Mouse (Mus musculus) limb, embryonic 11.5 days (tissue): Measurements from ENCODE around the gene Sdhb. TPM values are rescaled to one million over a fixed set of nuclear protein-coding genes. Genes with fewer than 3 reads are reported as not detected.

Experiments
- ATAC-seq: fragments of 200-750 bp; cut with Nextera tagmentation; 2 replicates; pipeline ENCODE4 v1.8.0; 2017; ENCODE audit warnings: low read depth; ENCODE audit not compliant: insufficient number of reproducible peaks, low FRiP score, low TSS enrichment
- DNase-seq: peaks from one replicate; pipeline ENCODE4 v3.0.0-alpha.2; 2015; ENCODE audit warnings: low spot score
- H3K27ac ChIP-seq: fragments of 300-500 bp; sonication (generic); replicated peaks from 2 replicates; pipeline ENCODE4 v1.5.1; 2014; ENCODE audit warnings: low read depth, mild to moderate bottlenecking, low read length
- H3K27me3 ChIP-seq: fragments of 300-500 bp; sonication (generic); 2 replicates; pipeline ENCODE4 v1.6.1; 2014; ENCODE audit warnings: mild to moderate bottlenecking, low read length, mixed read lengths; ENCODE audit not compliant: control insufficient read depth, insufficient read depth
- H3K36me3 ChIP-seq: fragments of 300-500 bp; sonication (generic); 2 replicates; pipeline ENCODE4 v1.6.1; 2014; ENCODE audit warnings: mild to moderate bottlenecking, low read length, moderate library complexity, mixed read lengths; ENCODE audit not compliant: control insufficient read depth, insufficient read depth
- H3K4me1 ChIP-seq: fragments of 300-500 bp; sonication (generic); 2 replicates; pipeline ENCODE4 v1.6.1; 2014; ENCODE audit warnings: low read length, mixed read lengths; ENCODE audit not compliant: control insufficient read depth, insufficient read depth
- H3K4me2 ChIP-seq: fragments of 300-500 bp; sonication (generic); 2 replicates; pipeline ENCODE4 v1.6.1; 2014; ENCODE audit warnings: low read depth, mild to moderate bottlenecking, moderate library complexity; ENCODE audit not compliant: severe bottlenecking
- H3K4me3 ChIP-seq: fragments of 300-500 bp; sonication (generic); 2 replicates; pipeline ENCODE4 v1.5.1; 2014; ENCODE audit warnings: low read depth, low read length
- H3K9ac ChIP-seq: fragments of 300-500 bp; sonication (generic); 2 replicates; pipeline ENCODE4 v1.6.1; 2014; ENCODE audit warnings: mild to moderate bottlenecking, low read length
- H3K9me3 ChIP-seq: fragments of 300-500 bp; sonication (generic); 2 replicates; pipeline ENCODE4 v1.6.1; 2016; ENCODE audit warnings: low read length; ENCODE audit not compliant: control insufficient read depth
- WGBS: fragments of 180-500 bp; shearing (Covaris S2); extraction: QIAGEN DNeasy Blood & Tissue Kit; methylation state at CpG from one replicate; pipeline ENCODE4 v1.1.7; 2014; 5-methylcytosine and 5-hydroxymethylcytosine counted together
- polyA plus RNA-seq: library from polyadenylated mRNA; unstranded; fragments of >200 nt; fragmentation: Nextera tagmentation; extraction: Ambion mirVana; gene quantifications from 2 replicates; pipeline ENCODE4 v1.2.1, GENCODE M21; 2014

The Sdhb gene
- polyA plus RNA-seq, 1 experiment from 2014 or later: 421 TPM

GRCm38 (mm10) chr4:141024992-141025391 is 64.0 kb downstream of the Sdhb start:
- H3K9ac ChIP-seq: no peak overlapping the region
- no peaks in the 10 kb centered on the region; the same call in 1 of the 2 replicates for H3K36me3 ChIP-seq
- no peaks in the 10 kb centered on the region for H3K9me3 ChIP-seq
- H3K4me1 ChIP-seq: peaks cover 20% of the 10 kb centered on the region
- no peaks in the 10 kb centered on the region for H3K27me3 ChIP-seq
- ATAC-seq: no peak
- H3K4me2 ChIP-seq: no peak overlapping the region
- DNase-seq: no peak
- WGBS: 71% methylated on average over 27 of the region's 27 CpGs
- H3K4me3 ChIP-seq: no peak overlapping the region
- no peak overlapping the region for H3K27ac ChIP-seq

Other genes with a start within 250 kb of the Sdhb start
- 0.11 TPM in 1 of 2 replicates, not detected in the other for gene Padi6, start 218.6 kb upstream of the Sdhb start, polyA plus RNA-seq
- 0.12 TPM in 1 of 2 replicates, not detected in the other for gene Padi4, start 187.0 kb upstream of the Sdhb start, polyA plus RNA-seq
- gene Padi3, start 150.6 kb upstream of the Sdhb start, polyA plus RNA-seq: 0.54 and 0.61 TPM in 2 replicates
- 0.28 and 0.44 TPM in 2 replicates for gene Padi1, start 115.4 kb upstream of the Sdhb start, polyA plus RNA-seq
- gene Padi2, start 54.9 kb upstream of the Sdhb start, polyA plus RNA-seq: 0.17 and 0.35 TPM in 2 replicates
- gene Atp13a2, start 25.7 kb downstream of the Sdhb start, polyA plus RNA-seq: 27.8 and 28.7 TPM in 2 replicates
- gene Mfap2, start 49.2 kb downstream of the Sdhb start, polyA plus RNA-seq: 485 and 517 TPM in 2 replicates
- gene Crocc, start 99.3 kb downstream of the Sdhb start, polyA plus RNA-seq: 8.7 and 9.0 TPM in 2 replicates
- 65.0 and 71.0 TPM in 2 replicates for gene Necap2, start 117.2 kb downstream of the Sdhb start, polyA plus RNA-seq
- 0.32 TPM in 1 of 2 replicates, not detected in the other for gene Spata21, start 127.1 kb downstream of the Sdhb start, polyA plus RNA-seq
- gene Szrd1, start 178.6 kb downstream of the Sdhb start, polyA plus RNA-seq: 30.5 and 39.1 TPM in 2 replicates
- 30.4 and 36.6 TPM in 2 replicates for gene Fbxo42, start 186.7 kb downstream of the Sdhb start, polyA plus RNA-seq